Mouse (Mus musculus) cerebellum, adult 2 months (tissue): ENCODE data around the gene Prr23a2.

Source experiments
- CTCF ChIP-seq: fragments of 200-500 bp; IDR thresholded peaks from 2 replicates; pipeline ENCODE4 v1.5.1; 2011; ENCODE audit warnings: low read depth, mild to moderate bottlenecking, control low read depth, low read length, moderate library complexity, borderline replicate concordance; ENCODE audit not compliant: insufficient read depth
- POLR2A ChIP-seq: fragments of 200-500 bp; IDR thresholded peaks from 2 replicates; pipeline ENCODE4 v1.6.1; 2011; ENCODE audit warnings: low read length, control low read depth, borderline replicate concordance; ENCODE audit not compliant: insufficient read depth

GRCm38 (mm10) chr9:98819481-98819880, 36.8 kb upstream of the Prr23a2 start:
- TF ChIP-seq POLR2A (no peak), CTCF (no peak)
